Mouse (Mus musculus): ENCODE results near the gene Eef1a2. TPM values are rescaled to one million over a fixed set of nuclear protein-coding genes. Genes with fewer than 3 reads are reported as not detected.
A peak's percentile ranks its signal among the peaks of the same experiment; 100 is the strongest.

The Eef1a2 gene
- polyA plus RNA-seq, 1 experiment from 2014 or later, result 0.22 TPM

- WGBS, result 68% methylated on average over 6 of the region's 6 CpGs
- H3K27ac ChIP-seq, result no peak overlapping the region
- H3K9me3 ChIP-seq, result no peaks in the 10 kb centered on the region
- ATAC-seq (ENCODE audit: insufficient number of reproducible peaks, insufficient read depth, low FRiP score, low TSS enrichment), result no peak
- no peak overlapping the region for H3K9ac ChIP-seq
- H3K36me3 ChIP-seq, result no peaks in the 10 kb centered on the region
- H3K27me3 ChIP-seq, result peaks cover 46% of the 10 kb centered on the region
- H3K4me1 ChIP-seq, result peaks cover 6% of the 10 kb centered on the region; the same call in 1 of the 2 replicates
- no peak overlapping the region for H3K4me3 ChIP-seq
- H3K4me2 ChIP-seq (replicated peaks), result no peak overlapping the region
Observed at GRCm38 (mm10) chr2:181157716-181158302, 995 bp upstream of the Eef1a2 start.

DNA sequence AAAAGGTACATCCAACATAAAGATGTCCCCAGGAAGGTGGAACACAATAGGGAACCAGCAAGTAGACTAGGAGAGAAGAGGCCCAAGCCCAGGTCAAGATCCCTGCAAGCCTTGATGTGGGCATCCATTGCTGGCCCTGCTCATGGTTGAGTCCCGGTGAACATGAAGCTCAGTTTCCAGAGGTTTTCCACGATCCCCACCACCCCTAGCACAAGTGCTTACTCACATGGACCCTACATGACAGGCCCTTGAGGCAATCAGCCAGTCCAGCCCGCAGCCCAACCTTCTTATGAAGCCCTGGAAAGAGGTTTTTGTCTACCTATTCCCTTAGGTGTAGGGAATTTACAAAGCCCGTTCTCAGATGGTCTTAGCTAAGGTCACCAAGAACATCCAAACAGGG is 366 bp upstream of the Eef1a2 start:
- H3K4me1 ChIP-seq, result peaks cover 6% of the 10 kb centered on the region; the same call in 1 of the 2 replicates
- H3K4me2 ChIP-seq (replicated peaks), result no peak overlapping the region; the same call in 1 of the 2 replicates
- no peaks in the 10 kb centered on the region for H3K36me3 ChIP-seq
- no peaks in the 10 kb centered on the region for H3K9me3 ChIP-seq
- no peak for ATAC-seq (ENCODE audit: insufficient number of reproducible peaks, insufficient read depth, low FRiP score, low TSS enrichment)
- H3K27ac ChIP-seq, result no peak overlapping the region
- peaks cover 46% of the 10 kb centered on the region for H3K27me3 ChIP-seq
- 80% methylated on average over 4 of the region's 4 CpGs for WGBS
- no peak overlapping the region for H3K9ac ChIP-seq
- H3K4me3 ChIP-seq, result peak overlapping the region; percentile 28; the same call in 1 of the 2 replicates

DNA sequence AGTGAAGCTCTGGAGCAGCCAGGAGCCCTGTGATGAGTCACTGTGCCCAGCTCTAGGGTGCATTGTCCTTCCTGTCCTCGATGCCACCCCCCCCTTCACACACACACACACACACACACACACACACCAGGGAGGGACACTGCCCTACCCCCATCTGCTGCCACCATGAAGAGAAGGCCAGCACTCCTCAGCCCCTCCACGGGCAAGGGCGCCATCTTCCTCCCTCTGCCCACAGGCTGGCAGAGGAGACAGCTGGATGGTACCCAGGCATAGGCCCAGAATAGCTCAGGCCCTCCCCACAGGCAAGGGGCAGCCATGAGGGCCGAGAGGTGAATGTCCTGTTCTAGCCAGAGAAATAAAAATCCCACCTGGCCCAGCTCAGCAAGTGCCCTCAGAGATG is 1.0 kb downstream of the Eef1a2 start:
- Histone ChIP-seq H3K36me3 (no peaks in the 10 kb centered on the region), H3K9me3 (no peaks in the 10 kb centered on the region), H3K4me3 (0 out of 2 replicates have a peak overlapping the region, but pooled peaks have one; percentile 28), H3K4me1 (peaks cover 6% of the 10 kb centered on the region; the same call in 1 of the 2 replicates), H3K9ac (no peak overlapping the region), H3K27me3 (peaks cover 53% of the 10 kb centered on the region), H3K27ac (no peak overlapping the region), H3K4me2 (replicated peaks) (no peak overlapping the region)
- no peak for ATAC-seq (ENCODE audit: insufficient number of reproducible peaks, insufficient read depth, low FRiP score, low TSS enrichment)
- 67% methylated on average over 4 of the region's 4 CpGs for WGBS

DNA sequence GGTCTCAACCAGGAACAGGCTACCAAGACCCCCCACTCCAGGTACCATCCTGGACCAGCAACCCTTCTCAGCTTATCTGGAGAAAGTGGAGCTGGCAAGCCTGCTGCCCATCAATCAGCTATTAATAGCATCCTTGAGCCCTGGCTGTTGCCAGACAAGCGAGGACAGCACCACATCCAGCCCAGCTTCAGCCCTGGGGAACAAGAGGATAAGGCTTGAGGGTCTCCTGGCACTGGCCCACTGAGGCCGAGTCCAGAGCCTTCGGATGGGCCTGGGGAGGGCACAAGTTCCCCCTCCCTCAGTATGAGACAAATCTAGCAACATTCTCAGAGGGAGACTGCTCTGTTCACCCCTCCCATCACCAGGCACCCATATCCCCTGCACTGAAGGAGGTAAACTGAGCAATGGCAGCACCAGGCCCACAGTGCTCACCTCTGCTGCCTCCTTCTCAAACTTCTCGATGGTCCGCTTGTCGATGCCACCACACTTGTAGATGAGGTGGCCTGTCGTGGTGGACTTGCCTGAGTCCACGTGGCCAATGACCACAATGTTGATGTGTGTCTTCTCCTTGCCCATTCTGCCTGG is 1.9 kb downstream of the Eef1a2 start:
- Histone ChIP-seq H3K27me3 (peaks cover 62% of the 10 kb centered on the region), H3K36me3 (no peaks in the 10 kb centered on the region), H3K4me1 (peaks cover 4% of the 10 kb centered on the region; the same call in 1 of the 2 replicates), H3K27ac (no peak overlapping the region), H3K4me3 (no peak overlapping the region), H3K9me3 (no peaks in the 10 kb centered on the region), H3K9ac (no peak overlapping the region), H3K4me2 (replicated peaks) (no peak overlapping the region)
- WGBS, result 78% methylated on average over 8 of the region's 8 CpGs
- no peak for ATAC-seq (ENCODE audit: insufficient number of reproducible peaks, insufficient read depth, low FRiP score, low TSS enrichment)

- Histone ChIP-seq H3K4me1 (no peaks in the 10 kb centered on the region), H3K4me3 (no peak overlapping the region)
Observed at GRCm38 (mm10) chr2:181154361-181154760, 2.5 kb downstream of the Eef1a2 start.

GRCm38 (mm10) chr2:181153837-181154236 is 3.0 kb downstream of the Eef1a2 start:
- Histone ChIP-seq H3K4me2 (replicated peaks) (no peak overlapping the region), H3K27ac (no peak overlapping the region), H3K36me3 (no peaks in the 10 kb centered on the region), H3K9ac (no peak overlapping the region), H3K4me3 (no peak overlapping the region), H3K9me3 (no peaks in the 10 kb centered on the region), H3K4me1 (no peaks in the 10 kb centered on the region), H3K27me3 (peaks cover 72% of the 10 kb centered on the region)
- WGBS, result 4% methylated on average over 1 of the region's 1 CpGs
- ATAC-seq (ENCODE audit: insufficient number of reproducible peaks, insufficient read depth, low FRiP score, low TSS enrichment), result no peak

More at GRCm38 (mm10) chr2:181154361-181154760, 2.5 kb downstream of the Eef1a2 start:
- Histone ChIP-seq H3K27ac (no peak overlapping the region), H3K36me3 (no peaks in the 10 kb centered on the region), H3K27me3 (peaks cover 68% of the 10 kb centered on the region), H3K9me3 (no peaks in the 10 kb centered on the region), H3K4me2 (replicated peaks) (no peak overlapping the region), H3K9ac (no peak overlapping the region)
- ATAC-seq (ENCODE audit: insufficient number of reproducible peaks, insufficient read depth, low FRiP score, low TSS enrichment), result no peak
- 87% methylated on average over 3 of the region's 3 CpGs for WGBS

DNA sequence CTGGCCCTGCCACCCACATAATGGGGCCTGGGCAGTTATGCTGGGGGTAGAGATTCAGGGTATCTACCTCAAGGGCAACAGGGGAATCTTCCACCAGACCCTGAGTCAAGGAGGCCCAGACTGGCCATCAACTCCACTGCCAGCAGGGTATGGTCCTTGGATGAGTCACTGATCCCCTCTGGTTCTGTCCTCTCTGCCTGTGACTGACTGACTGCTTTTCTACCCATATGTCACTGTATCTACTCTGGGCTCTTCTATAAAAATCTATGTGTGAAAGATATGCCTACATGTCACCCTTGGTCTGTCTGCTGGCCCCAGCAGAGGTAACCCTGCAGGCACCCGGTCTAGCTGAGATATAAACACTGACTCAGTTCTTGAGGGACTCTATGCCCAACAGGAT is 3.7 kb downstream of the Eef1a2 start:
- H3K27me3 ChIP-seq, result peaks cover 73% of the 10 kb centered on the region

DNA sequence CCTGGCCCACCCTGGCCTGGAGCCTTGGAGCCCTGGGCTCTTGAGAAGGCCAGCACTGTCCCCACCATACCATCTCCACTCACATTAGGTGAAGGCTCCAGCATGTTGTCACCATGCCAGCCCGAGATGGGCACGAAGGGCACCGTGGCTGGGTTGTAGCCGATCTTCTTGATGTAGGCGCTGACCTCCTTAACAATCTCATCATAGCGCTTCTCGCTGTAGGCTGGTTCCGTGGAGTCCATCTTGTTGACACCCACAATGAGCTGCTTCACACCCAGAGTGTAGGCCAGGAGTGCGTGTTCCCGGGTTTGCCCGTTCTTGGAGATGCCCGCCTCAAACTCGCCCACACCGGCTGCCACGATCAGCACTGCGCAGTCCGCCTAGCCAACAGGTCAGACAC is 4.1 kb downstream of the Eef1a2 start:
- ATAC-seq (ENCODE audit: insufficient number of reproducible peaks, insufficient read depth, low FRiP score, low TSS enrichment), result no peak
- Histone ChIP-seq H3K9me3 (no peaks in the 10 kb centered on the region), H3K4me3 (no peak overlapping the region), H3K4me2 (replicated peaks) (no peak overlapping the region), H3K4me1 (peaks cover 6% of the 10 kb centered on the region), H3K27ac (no peak overlapping the region), H3K27me3 (peaks cover 73% of the 10 kb centered on the region), H3K9ac (no peak overlapping the region), H3K36me3 (no peaks in the 10 kb centered on the region)
- WGBS, result 88% methylated on average over 17 of the region's 17 CpGs

More for the DNA sequence above, 3.7 kb downstream of the Eef1a2 start:
- no peaks in the 10 kb centered on the region for H3K9me3 ChIP-seq
- no peak overlapping the region for H3K9ac ChIP-seq
- H3K4me2 ChIP-seq (replicated peaks), result no peak overlapping the region
- H3K36me3 ChIP-seq, result no peaks in the 10 kb centered on the region
- H3K4me3 ChIP-seq, result no peak overlapping the region
- peaks cover 6% of the 10 kb centered on the region for H3K4me1 ChIP-seq
- no peak overlapping the region for H3K27ac ChIP-seq
- ATAC-seq (ENCODE audit: insufficient number of reproducible peaks, insufficient read depth, low FRiP score, low TSS enrichment), result no peak
- WGBS, result 94% methylated on average over 1 of the region's 1 CpGs

GRCm38 (mm10) chr2:181150281-181150680 is 6.5 kb downstream of the Eef1a2 start:
- H3K36me3 ChIP-seq, result no peaks in the 10 kb centered on the region

GRCm38 (mm10) chr2:181148318-181148955 is 8.4 kb downstream of the Eef1a2 start:
- Histone ChIP-seq H3K4me2 (replicated peaks) (peak overlapping the region; percentile 94), H3K4me3 (peak overlapping the region; percentile 47), H3K4me1 (peaks cover 6% of the 10 kb centered on the region), H3K27me3 (peaks cover 52% of the 10 kb centered on the region), H3K9ac (0 out of 2 replicates have a peak overlapping the region, but pooled peaks have one; percentile 43), H3K9me3 (no peaks in the 10 kb centered on the region), H3K36me3 (no peaks in the 10 kb centered on the region), H3K27ac (no peak overlapping the region)
- 18% methylated on average over 30 of the region's 31 CpGs for WGBS
- ATAC-seq (ENCODE audit: insufficient number of reproducible peaks, insufficient read depth, low FRiP score, low TSS enrichment), result no peak

More at GRCm38 (mm10) chr2:181150281-181150680, 6.5 kb downstream of the Eef1a2 start:
- no peak overlapping the region for H3K9ac ChIP-seq
- WGBS, result 70% methylated on average over 6 of the region's 6 CpGs
- H3K4me2 ChIP-seq (replicated peaks), result no peak overlapping the region
- peaks cover 6% of the 10 kb centered on the region for H3K4me1 ChIP-seq
- no peak overlapping the region for H3K4me3 ChIP-seq
- H3K9me3 ChIP-seq, result no peaks in the 10 kb centered on the region
- no peak overlapping the region for H3K27ac ChIP-seq
- H3K27me3 ChIP-seq, result peaks cover 64% of the 10 kb centered on the region
- no peak for ATAC-seq (ENCODE audit: insufficient number of reproducible peaks, insufficient read depth, low FRiP score, low TSS enrichment)

- H3K9ac ChIP-seq, result peak overlapping the region; percentile 43; the same call in 1 of the 2 replicates
- peaks cover 6% of the 10 kb centered on the region for H3K4me1 ChIP-seq
- peaks cover 56% of the 10 kb centered on the region for H3K27me3 ChIP-seq
- peak overlapping the region; percentile 47 for H3K4me3 ChIP-seq
- no peak overlapping the region for H3K27ac ChIP-seq
- WGBS, result under 1% methylated on average over 60 of the region's 61 CpGs
- no peaks in the 10 kb centered on the region for H3K9me3 ChIP-seq
- peak overlapping the region; percentile 94 for H3K4me2 ChIP-seq (replicated peaks)
- ATAC-seq (ENCODE audit: insufficient number of reproducible peaks, insufficient read depth, low FRiP score, low TSS enrichment), result no peak
- H3K36me3 ChIP-seq, result no peaks in the 10 kb centered on the region
Observed at GRCm38 (mm10) chr2:181147546-181148317, 9.1 kb downstream of the Eef1a2 start.
